Mouse (Mus musculus) left cerebral cortex, postnatal 10 days (tissue): ENCODE results near the gene P4ha1. TPM values are rescaled to one million over a fixed set of nuclear protein-coding genes. Genes with fewer than 3 reads are reported as not detected.

ENCODE experiments used
- DNase-seq, 2 experiments: peaks; one replicate each; pipeline ENCODE4 v3.0.0; 2021 to 2022; ENCODE audit warnings: low spot score in 2 of 2, mixed read lengths in 1 of 2; ENCODE audit errors: extremely low spot score in 1 of 2
- intact Hi-C: fragments of 180-260 bp; cut with DNase I; formaldehyde crosslinking; loops from one replicate; pipeline ENCODE4 v1.15.1; 2025
- total RNA-seq, 2 experiments: library from RNA; stranded (reverse); gene quantifications; 2 replicates each; pipeline ENCODE4 v1.2.3; 2021

P4ha1 gene
- total RNA-seq, 2 experiments from 2014 or later, result 27.6 to 29.7 TPM

DNA sequence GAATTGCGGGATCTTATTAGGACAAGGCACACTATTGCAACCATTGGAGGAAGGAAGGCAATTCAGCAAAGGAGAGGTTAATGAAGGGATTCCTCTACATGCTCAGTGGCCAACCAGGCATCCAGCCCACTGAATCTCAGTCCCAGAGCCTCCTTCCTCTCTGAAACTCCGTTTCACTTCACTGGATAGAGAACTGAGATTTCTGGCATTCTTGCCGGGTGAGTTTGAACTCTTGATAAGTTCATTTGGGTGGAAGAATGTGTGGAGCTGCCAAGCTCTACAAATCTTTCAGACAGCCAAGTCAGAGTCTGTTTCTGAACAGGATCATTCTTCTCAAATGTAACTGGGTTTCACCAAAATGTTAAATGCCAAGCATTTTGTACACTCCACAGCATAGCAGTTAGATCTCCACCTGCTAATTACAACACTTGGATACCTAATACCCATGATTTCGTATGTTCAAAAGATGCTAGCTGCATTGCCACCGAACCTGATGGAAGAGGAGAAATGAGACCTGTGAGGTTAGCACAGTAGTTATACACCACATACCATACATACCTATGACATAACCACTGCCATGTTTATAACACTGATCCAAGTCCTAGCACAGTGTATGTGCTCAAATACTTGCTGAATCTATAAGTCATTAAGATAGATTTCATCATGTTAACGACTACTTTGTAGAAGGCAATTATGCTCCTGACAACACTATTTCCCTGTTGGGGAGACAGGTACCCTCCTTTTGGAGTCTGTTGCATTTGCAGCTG is 12.2 kb upstream of the P4ha1 start:
- DNase-seq, result peak in 1 of 2 experiments; percentile 33
- intact Hi-C loops, result no loop called here

DNA sequence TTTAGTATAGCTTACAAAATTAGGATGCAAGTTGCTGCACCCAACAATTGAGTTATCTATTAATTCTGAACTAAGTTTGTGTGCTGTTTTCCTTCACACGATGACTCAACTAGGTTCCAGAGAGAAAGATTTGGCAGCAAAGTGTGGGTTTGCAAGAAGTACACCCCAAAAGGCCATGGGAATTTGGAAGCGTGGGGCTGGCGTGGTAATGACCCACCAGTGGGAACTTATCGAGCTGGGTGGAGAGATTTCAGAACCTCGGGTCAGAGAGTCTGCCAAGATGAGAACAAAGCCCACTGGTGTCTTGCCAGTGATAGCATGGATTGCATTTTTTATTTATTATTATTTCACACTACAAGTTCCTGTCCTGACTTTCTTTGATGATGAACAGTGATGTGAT is 11.2 kb upstream of the P4ha1 start:
- intact Hi-C loops, result no loop called here
- DNase-seq, result no peak

GRCm38 (mm10) chr10:59321112-59321511 is 2.0 kb upstream of the P4ha1 start:
- no peak for DNase-seq
- intact Hi-C loops, result no loop called here

- DNase-seq, result no peak
- intact Hi-C loops, result no loop called here
Observed at GRCm38 (mm10) chr10:59322271-59322670, 825 bp upstream of the P4ha1 start.

DNA sequence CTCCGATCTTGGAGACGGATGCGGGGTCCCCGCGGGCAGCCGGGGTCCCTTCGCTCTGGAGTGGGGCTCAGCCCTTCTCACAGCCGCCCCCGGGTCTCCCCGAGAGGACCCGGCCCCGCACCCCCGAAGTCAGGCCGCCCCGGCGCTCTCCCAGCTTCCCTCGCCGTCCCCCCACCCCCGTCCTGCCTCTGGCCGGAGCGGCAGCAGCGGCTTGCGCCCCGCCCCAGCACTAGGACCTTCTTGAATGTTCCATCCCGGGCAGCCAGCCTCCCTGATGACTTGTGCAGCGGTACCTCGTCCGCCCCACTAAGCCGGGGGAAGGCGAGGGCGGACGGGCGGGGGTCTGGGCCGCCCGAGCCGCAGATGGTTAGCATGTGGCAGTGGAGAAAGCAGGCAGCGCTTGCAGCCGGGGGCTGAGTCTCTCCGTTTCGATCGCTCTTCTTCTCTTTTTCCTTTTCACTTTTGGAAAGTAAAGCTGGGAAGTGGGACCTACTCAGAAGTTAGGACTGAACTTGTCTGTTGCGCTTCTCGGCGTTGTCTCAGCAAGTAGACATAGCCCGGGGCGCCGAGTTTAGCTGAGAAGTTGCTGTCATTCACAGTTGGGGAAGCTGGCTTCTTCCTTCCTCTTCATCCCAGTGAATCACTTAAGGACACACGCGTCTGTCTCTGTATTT is 529 bp downstream of the P4ha1 start:
- peak; percentile 51 to 85 for DNase-seq
- intact Hi-C loops, result no loop called here

- intact Hi-C loops, result no loop called here
- DNase-seq, result peak in 1 of 2 experiments; percentile 40
Observed at GRCm38 (mm10) chr10:59324311-59325165, 1.4 kb downstream of the P4ha1 start.

- DNase-seq, result no peak
- intact Hi-C loops, result no loop called here
Observed at GRCm38 (mm10) chr10:59326612-59327315, 3.7 kb downstream of the P4ha1 start.

GRCm38 (mm10) chr10:59327316-59327710 is 4.2 kb downstream of the P4ha1 start:
- intact Hi-C loops, result no loop called here
- DNase-seq, result no peak

DNA sequence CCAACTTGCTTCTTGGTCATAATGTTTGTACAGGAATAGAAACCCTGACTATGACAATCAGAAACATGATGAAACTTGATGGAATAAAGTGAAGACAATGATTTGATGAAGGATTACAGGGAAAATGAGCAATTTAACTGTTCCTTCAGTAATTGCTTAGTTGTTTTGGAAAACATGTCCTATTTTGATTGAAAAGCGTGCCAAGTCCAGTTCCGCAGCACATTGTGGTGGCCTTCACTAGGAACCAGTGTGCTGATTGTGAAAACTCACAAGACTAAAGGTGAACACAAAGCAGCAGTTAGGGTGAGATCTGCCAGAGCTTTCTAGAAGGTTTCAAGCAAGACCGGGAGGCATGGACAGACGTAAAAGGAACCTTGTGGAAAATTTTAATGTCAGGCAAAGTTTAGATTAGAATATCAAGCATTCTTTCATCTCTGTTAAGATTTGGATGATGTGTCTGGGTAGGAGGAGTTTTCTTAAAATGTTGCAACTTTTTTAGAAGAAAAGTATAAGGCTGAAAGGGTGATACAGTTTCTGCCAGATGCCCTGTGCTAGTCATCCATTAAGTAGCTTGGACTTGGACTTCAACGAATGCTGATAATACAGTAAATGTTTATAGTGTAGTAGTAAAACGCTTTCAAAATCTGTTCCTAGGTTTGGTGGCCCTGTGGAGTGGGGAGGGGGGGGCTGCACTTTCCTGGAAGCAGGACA is 8.6 kb downstream of the P4ha1 start:
- intact Hi-C loops, result no loop called here
- no peak for DNase-seq

DNA sequence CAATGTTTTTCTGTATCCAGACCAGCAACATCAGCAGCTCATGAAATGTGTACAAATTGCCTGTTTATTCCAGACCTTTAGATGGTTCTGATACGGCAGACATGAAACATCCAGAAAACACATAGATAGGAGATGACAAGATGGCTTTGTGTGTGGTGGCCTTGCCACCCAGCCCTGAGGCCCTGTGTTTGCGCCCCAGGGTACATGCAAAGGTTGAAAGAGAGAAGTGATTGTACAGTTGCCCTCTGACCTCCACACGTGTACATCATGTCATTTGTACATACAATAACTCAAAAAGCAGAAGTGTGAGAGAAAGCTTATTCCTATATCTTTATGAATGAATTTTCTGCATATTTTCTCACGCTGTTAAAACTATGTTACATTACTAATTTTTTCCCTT is 10.3 kb downstream of the P4ha1 start:
- intact Hi-C loops, result no loop called here
- DNase-seq, result no peak

DNA sequence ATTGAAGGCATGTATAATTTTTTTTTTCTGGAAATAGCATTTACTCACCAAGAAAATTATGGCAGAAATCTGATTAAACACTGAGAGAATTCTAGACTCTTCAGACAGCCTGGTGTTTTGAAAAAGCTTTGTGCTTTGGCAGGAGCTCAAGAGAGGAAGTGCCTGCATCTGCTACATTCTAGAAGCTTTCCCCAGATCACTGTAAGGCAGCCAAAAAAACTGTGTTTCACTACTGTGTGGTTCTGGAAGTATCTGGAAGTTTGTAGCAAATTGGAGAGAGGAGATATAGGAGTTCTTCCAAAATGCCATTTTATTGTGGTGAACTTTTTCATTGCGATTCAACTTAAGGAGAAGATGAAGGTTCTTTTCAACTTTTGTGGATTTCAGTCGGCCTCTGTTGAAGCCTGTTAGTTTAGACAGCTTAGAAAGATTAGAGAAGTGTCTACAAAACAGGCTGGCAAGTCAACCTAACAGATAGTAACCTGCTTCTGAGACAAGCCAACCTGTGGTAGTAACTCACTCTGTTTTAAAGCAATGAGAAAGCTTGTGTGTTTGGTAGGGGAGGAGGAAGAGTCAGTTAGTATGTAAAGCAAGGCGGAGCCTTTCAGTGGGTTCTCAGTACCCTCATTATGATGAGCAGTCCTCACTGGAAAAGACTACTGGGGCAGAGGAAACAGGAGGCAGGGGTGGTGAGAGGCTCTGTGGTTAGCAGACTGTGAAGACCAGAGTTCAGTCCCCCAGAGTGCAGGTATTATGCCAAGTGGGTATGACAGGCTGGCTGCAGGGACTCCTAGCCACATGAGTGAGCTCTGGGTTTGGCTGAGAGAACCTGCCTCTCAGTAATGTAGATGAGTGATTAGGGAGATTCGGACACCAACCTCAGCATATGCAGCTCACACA is 12.1 kb downstream of the P4ha1 start:
- peak; percentile 50 to 88 for DNase-seq
- intact Hi-C loops, result no loop called here

GRCm38 (mm10) chr10:59336124-59336523 is 13.0 kb downstream of the P4ha1 start:
- intact Hi-C loops, result no loop called here

DNA sequence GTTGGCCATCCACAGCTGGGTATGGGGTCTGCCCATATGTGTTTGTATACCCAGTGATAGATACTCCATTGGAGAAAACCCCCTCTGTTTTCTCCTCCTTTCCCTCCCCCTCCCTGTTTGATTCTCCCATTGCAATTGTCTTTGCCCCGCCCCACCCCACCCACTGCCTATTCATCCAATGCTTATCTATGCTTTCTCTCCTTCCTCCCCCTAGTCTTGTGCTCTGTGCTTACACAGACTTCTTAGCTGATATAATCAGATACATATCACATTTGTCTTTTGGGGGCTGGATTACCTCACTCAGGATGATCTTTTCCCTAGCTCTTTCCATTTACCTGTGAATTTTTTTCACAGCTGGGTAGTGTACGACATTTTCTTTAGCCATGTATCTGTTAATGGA is 23.5 kb downstream of the P4ha1 start:
- DNase-seq, result no peak
- intact Hi-C loops, result no loop called here

More at GRCm38 (mm10) chr10:59336124-59336523, 13.0 kb downstream of the P4ha1 start:
- DNase-seq, result no peak

DNA sequence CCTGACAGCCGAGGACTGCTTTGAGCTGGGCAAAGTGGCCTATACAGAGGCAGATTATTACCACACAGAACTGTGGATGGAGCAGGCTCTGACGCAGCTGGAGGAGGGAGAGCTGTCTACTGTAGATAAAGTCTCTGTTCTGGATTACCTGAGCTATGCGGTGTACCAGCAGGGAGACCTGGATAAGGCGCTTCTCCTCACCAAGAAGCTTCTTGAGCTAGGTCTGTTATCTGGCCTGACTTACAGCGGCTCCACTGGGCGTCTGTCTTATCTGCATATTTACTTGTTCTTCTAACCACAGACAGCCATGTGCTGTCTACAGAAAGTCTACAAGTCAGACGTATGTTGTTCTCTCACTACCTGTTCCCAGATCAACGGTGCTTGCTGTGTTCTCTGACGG is 25.1 kb downstream of the P4ha1 start:
- intact Hi-C loops, result no loop called here
- no peak for DNase-seq

DNA sequence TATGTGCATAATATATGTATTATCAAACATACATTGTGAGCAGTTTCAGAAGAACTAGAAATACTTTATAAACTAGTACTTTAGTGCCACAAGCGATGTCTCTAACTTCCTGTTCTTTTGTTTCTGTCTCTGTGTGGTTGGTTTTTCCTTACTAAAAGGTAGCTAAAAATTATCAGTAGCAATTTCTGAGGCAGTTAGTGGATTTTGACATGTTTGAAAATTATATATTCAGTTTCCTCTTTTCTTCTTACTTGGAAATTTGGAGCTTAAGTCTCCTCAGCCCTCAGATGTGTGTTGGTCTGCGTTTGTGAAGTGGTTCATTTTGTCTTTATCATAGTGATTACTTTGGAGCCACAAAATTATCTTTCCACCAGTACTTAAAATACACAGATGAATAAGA is 26.4 kb downstream of the P4ha1 start:
- intact Hi-C loops, result no loop called here
- no peak for DNase-seq

DNA sequence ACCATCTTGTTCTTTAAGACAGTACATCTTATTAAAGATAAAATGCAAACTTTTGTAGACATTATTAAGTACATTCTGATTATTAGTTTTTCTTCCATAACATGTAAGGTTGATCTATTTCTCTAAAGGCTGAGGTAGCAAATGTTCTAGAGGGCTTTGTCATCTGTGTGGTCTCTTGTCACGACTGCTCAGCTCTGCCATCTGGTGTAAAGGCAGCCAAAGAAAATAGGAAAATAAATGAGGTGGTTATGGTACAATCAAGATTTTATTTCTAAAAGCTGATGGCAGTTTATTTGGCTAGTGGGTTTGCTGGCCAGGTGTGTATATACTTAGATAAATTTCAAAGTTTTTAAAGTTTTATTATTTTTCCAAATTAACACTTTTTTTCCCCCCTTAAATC is 30.0 kb downstream of the P4ha1 start:
- intact Hi-C loops, result no loop called here
- no peak for DNase-seq

DNA sequence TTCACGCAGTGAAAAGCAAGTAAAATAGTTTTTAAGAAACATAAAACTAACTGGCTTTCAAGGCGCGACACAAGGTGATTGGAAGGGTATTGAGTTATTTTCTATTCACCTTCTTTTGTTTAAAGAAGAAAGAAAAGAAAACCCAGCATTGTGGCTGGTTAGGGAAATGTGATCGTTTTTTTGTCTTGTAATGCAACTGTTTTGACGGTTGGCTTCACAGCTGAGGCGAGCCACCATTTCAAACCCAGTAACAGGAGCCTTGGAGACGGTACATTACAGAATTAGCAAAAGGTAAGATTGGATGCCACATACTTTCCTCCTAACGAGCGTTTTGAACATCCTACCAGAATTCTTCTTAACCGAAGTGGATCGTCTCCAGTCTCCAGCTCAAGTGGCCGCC is 31.0 kb downstream of the P4ha1 start:
- intact Hi-C loops, result no loop called here
- DNase-seq, result no peak
